Mouse (Mus musculus) neural tube, embryonic 14.5 days (tissue): ENCODE measurements around the gene Mrgpra2b. TPM values are rescaled to one million over a fixed set of nuclear protein-coding genes. Genes with fewer than 3 reads are reported as not detected.
"Not testable (repeated sequence)": the region's sequence is repeated elsewhere in the genome, so short reads cannot be mapped to it uniquely, and the experiment has no call there.

ENCODE experiments used
- ATAC-seq: fragments of 200-750 bp; cut with Nextera tagmentation; 2 replicates; pipeline ENCODE4 v1.8.0; 2017; ENCODE audit warnings: low read depth, mild to moderate bottlenecking, moderate TSS enrichment, moderate library complexity
- H3K27ac ChIP-seq: fragments of 300-500 bp; sonication (generic); 2 replicates; pipeline ENCODE4 v1.5.1; 2014; ENCODE audit warnings: low read depth, mild to moderate bottlenecking, control low read depth, low read length, moderate library complexity, mixed read lengths
- H3K27me3 ChIP-seq: fragments of 300-500 bp; sonication (generic); 2 replicates; pipeline ENCODE4 v1.6.1; 2014; ENCODE audit warnings: low read length; ENCODE audit not compliant: control insufficient read depth, insufficient read depth
- H3K36me3 ChIP-seq: fragments of 300-500 bp; sonication (generic); 2 replicates; pipeline ENCODE4 v1.6.1; 2014; ENCODE audit warnings: low read length, mixed read lengths; ENCODE audit not compliant: control insufficient read depth, insufficient read depth
- H3K4me1 ChIP-seq: fragments of 300-500 bp; sonication (generic); 2 replicates; pipeline ENCODE4 v1.6.1; 2014; ENCODE audit warnings: low read length; ENCODE audit not compliant: control insufficient read depth, insufficient read depth
- H3K4me2 ChIP-seq: fragments of 300-500 bp; sonication (generic); 2 replicates; pipeline ENCODE4 v1.6.1; 2014; ENCODE audit warnings: mild to moderate bottlenecking, low read depth, low read length, control low read depth
- H3K4me3 ChIP-seq: fragments of 300-500 bp; sonication (generic); 2 replicates; pipeline ENCODE4 v1.5.1; 2014; ENCODE audit warnings: low read depth, low read length, control low read depth, mixed read lengths
- H3K9ac ChIP-seq: fragments of 300-500 bp; sonication (generic); replicated peaks from 2 replicates; pipeline ENCODE4 v1.6.1; 2014; ENCODE audit warnings: low read depth, mild to moderate bottlenecking, control low read depth, low read length, mixed read lengths
- H3K9me3 ChIP-seq: fragments of 300-500 bp; sonication (generic); 2 replicates; pipeline ENCODE4 v1.6.1; 2016; ENCODE audit warnings: low read length; ENCODE audit not compliant: control insufficient read depth
- WGBS: fragments of 180-500 bp; shearing (Covaris S2); extraction: QIAGEN DNeasy Blood & Tissue Kit; methylation state at CpG from one replicate; pipeline ENCODE4 v1.1.7; 2014; 5-methylcytosine and 5-hydroxymethylcytosine counted together
- polyA plus RNA-seq: library from polyadenylated mRNA; unstranded; fragments of >200 nt; fragmentation: Nextera tagmentation; extraction: Ambion mirVana; gene quantifications from 2 replicates; pipeline ENCODE4 v1.2.1, GENCODE M21; 2014

Mrgpra2b gene
- polyA plus RNA-seq: not detected in 2 replicates

- H3K4me2 ChIP-seq: no peak within 1 kb of the TSS
- H3K27ac ChIP-seq: no peak within 1 kb of the TSS
- H3K27me3 ChIP-seq: no peaks in the 10 kb centered on the region
- no peaks in the 10 kb centered on the region for H3K4me1 ChIP-seq
- H3K9me3 ChIP-seq: peaks cover 3% of the 10 kb centered on the region; the same call in 1 of the 2 replicates
- H3K9ac ChIP-seq: no peak within 1 kb of the TSS
- H3K4me3 ChIP-seq: no peak within 1 kb of the TSS
- no peak for ATAC-seq
- no peaks in the 10 kb centered on the region for H3K36me3 ChIP-seq
Observed at GRCm38 (mm10) chr7:47528762-47529161, at the start of gene Mrgpra2b. Gene Mrgpra2b, minus strand, starts transcription at chr7:47528862.

DNA sequence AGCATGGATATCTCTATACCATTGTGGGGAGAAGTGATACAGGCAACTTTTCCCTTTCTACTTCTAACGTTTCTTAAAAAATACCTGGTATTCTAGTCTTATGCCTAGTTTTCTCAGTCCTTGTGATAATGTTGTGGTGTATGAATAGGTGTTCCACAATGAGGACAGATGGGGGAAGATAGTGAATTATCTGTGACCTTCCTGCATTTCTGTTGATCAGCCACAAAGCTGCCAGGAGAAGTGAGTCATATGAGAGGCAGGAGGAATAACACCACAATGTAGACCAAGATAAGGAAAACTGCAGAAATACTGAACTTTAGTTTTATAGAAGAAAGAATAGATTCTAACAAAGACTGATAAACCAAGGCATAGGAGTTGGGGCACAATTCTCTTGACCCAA lies 12.3 kb downstream of the Mrgpra2b start:
- ATAC-seq: no peak
- WGBS: 92% methylated on average over 1 of the region's 1 CpGs
- Histone ChIP-seq H3K4me1 (no peaks in the 10 kb centered on the region), H3K9me3 (peaks cover 8% of the 10 kb centered on the region; the same call in 1 of the 2 replicates), H3K27ac (no peak overlapping the region), H3K9ac (no peak overlapping the region), H3K36me3 (no peaks in the 10 kb centered on the region), H3K4me2 (no peak overlapping the region), H3K4me3 (no peak overlapping the region), H3K27me3 (no peaks in the 10 kb centered on the region)

GRCm38 (mm10) chr7:47515050-47515449 lies 13.6 kb downstream of the Mrgpra2b start:
- Histone ChIP-seq H3K4me1 (no peaks in the 10 kb centered on the region), H3K27ac (no peak overlapping the region), H3K9me3 (peaks cover 8% of the 10 kb centered on the region; the same call in 1 of the 2 replicates), H3K36me3 (no peaks in the 10 kb centered on the region), H3K27me3 (no peaks in the 10 kb centered on the region), H3K9ac (no peak overlapping the region), H3K4me2 (no peak overlapping the region), H3K4me3 (no peak overlapping the region)
- no peak for ATAC-seq
- 79% methylated on average over 2 of the region's 2 CpGs for WGBS

DNA sequence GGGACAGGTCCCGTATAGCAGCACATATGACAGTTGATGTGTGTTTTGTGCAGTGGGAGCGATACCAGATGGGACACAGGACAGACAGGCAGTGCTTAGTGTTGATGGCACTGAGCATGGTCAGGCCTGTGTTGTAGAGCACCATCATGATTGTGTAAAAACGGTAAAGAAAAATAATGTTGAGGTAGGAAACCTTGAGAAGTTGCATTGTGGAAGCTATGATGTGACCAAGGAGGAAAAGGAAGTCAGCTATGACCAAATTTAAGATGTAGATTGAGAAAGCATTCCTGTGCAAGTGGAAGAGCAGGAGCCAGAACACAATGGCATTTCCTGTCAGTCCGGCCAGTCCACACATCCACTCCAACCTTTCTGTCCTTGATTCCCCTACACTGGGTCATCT lies 25.7 kb downstream of the Mrgpra2b start:
- H3K9me3 ChIP-seq: peaks cover 5% of the 10 kb centered on the region; the same call in 1 of the 2 replicates
- no peaks in the 10 kb centered on the region for H3K27me3 ChIP-seq
- H3K36me3 ChIP-seq: no peaks in the 10 kb centered on the region
- no peak for ATAC-seq
- no peak overlapping the region for H3K4me3 ChIP-seq
- H3K4me1 ChIP-seq: no peaks in the 10 kb centered on the region
- no peak overlapping the region for H3K9ac ChIP-seq
- no peak overlapping the region for H3K27ac ChIP-seq
- 83% methylated on average over 4 of the region's 4 CpGs for WGBS
- no peak overlapping the region for H3K4me2 ChIP-seq

DNA sequence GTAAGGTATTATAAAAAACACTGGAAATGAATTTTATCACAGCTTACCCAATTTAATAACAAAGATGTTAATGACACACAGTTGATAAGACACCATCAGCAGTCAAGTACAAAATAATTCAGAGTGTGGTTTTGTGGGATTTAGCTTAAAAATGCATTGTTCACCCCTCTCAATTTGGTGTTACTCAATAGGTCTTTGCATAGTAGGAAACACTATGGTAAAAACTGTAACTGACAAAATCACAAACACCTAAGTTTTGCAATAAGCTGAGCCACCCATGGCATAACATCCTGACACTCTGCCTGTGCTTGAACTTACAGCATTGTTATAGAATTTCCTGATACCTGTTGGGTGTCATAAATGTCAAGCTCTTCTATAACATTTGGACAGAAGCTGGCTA lies 37.4 kb downstream of the Mrgpra2b start:
- H3K9me3 ChIP-seq, H3K4me1 ChIP-seq, H3K4me2 ChIP-seq, H3K27me3 ChIP-seq, H3K27ac ChIP-seq, H3K36me3 ChIP-seq, ATAC-seq, H3K4me3 ChIP-seq, H3K9ac ChIP-seq: not testable (repeated sequence)

GRCm38 (mm10) chr7:47489438-47489837 lies 39.2 kb downstream of the Mrgpra2b start:
- H3K9me3 ChIP-seq, H3K9ac ChIP-seq, H3K27me3 ChIP-seq, H3K4me2 ChIP-seq, H3K36me3 ChIP-seq, H3K4me3 ChIP-seq, H3K4me1 ChIP-seq, H3K27ac ChIP-seq, ATAC-seq: not testable (repeated sequence)
- no CpG with 5 or more reads among the region's 1 CpGs for WGBS

DNA sequence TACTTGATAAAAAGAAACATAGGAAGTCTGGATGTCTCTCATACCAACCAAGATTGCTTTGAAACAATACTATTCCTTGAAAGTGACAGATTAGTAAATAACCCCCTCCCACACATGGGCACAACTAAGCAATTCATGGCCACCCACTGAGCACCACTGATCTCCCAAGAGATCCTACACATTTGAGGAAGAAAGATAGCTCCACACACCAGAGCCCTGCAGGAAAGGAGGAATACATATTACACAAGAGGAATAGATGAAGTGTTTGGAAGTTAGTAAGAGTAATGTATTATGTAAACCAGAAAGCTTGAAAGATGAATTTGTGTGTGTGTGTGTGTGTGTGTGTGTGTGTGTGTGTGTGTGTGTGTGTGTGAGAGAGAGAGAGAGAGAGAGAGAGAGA lies 45.5 kb downstream of the Mrgpra2b start:
- H3K4me3 ChIP-seq, H3K27ac ChIP-seq, H3K4me1 ChIP-seq, ATAC-seq, H3K9ac ChIP-seq, H3K27me3 ChIP-seq, H3K9me3 ChIP-seq, H3K36me3 ChIP-seq, H3K4me2 ChIP-seq: not testable (repeated sequence)

DNA sequence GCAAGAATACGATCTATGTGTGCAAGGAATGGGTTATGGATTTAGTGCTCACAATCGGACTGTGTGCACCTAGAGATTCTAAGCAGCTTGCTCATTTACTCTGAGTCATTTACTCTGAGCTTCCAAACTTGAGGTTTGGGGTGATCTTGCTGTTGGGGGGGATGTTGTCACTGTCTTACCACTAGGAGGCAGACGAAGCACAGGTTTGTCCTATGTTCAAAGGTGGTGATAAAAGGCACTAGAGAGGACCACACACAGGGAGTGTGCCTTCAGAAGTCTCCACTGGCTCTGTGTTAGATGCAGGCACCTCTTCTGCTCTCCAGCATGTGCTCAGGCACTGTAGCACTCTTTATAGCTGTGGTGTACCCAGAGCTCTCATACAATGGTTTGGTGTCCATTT lies 54.8 kb downstream of the Mrgpra2b start:
- not testable (repeated sequence) for H3K9me3 ChIP-seq, ATAC-seq
- WGBS: 42% methylated on average over 1 of the region's 3 CpGs

DNA sequence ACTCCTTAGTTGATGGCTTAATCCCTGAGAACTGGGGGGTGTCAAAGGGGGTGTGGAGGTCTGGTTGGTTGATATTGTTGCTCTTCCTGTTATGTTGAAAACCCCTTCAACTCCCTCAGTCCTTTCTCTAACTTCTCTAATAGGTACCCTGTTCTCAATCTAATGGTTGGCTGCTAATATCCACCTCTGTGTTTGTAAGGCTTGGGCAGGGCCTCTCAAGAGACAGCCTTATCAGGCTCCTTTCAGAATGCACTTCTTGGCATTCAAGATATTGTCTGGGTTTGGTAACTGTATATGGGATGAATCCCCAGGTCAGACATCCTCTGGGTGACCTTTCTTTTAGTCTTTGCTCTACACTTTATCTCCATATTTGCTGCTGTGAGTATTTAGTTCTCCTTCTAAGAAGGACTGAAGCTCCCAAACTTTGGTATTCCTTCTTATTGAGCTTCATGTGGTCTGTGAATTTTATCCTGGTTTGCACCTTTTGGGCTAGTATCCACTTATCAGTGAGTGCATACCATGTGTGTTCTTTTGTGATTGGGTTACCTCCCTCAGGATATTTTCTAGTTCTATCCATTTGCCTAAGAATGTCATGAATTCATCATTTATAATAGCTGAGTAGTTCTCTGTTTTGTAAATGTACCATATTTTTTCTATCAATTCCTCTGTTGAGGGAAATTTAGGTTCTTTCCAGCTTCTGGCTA lies 63.2 kb downstream of the Mrgpra2b start:
- H3K9ac ChIP-seq, H3K4me2 ChIP-seq, ATAC-seq, H3K36me3 ChIP-seq, H3K4me3 ChIP-seq, H3K4me1 ChIP-seq, H3K27me3 ChIP-seq, H3K27ac ChIP-seq, H3K9me3 ChIP-seq: not testable (repeated sequence)

More for the DNA sequence above, 54.8 kb downstream of the Mrgpra2b start:
- not testable (repeated sequence) for H3K36me3 ChIP-seq, H3K9ac ChIP-seq, H3K27me3 ChIP-seq, H3K4me1 ChIP-seq, H3K4me2 ChIP-seq, H3K4me3 ChIP-seq, H3K27ac ChIP-seq
